Mouse (Mus musculus): ENCODE measurements around the gene Hsd11b2. TPM values are rescaled to one million over a fixed set of nuclear protein-coding genes. Genes with fewer than 3 reads are reported as not detected.

Hsd11b2 gene
- 11.6 and 16.9 TPM in 2 replicates for polyA plus RNA-seq (2015; fragmentation: Nextera tagmentation; extraction: Ambion mirVana)

DNA sequence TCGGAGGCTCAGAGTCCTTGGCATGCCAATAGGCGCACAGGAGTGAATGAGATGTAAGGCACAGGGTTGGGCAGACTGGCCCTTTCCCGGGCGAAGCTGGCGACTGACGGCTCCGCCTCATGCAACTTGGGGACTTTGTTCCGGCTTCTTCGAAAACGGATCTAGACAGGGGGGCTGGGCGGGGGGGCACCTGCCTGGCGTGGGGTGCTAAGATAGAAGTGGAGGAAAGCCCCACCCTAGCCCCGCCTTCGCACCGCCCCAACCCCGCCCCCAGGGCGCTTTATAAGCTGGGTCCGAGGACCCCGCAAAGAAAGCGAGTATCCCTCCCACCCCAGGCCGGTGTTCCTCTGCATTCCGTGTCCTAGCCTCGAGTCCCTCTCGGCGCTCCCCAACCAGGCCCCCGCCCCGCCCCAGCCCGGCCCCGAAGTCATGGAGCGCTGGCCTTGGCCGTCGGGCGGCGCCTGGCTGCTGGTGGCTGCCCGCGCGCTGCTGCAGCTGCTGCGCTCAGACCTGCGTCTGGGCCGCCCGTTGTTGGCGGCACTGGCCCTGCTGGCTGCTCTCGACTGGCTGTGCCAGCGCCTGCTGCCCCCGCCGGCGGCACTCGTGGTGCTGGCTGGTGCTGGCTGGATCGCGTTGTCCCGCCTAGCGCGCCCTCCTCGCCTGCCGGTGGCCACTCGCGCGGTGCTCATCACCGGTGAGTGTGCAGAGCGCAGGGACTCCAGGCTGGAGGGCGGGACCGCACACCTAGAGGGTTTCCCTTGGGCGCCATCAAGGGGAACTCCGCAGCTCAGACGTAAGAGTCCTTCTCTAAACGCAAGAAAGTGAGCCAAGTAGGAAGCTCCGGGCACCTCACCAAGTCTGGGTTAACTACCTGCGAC is at the start of gene Hsd11b2:
TSS of gene Hsd11b2 (plus strand) at position 320 of the 878 bp plus-strand sequence.
- WGBS: under 1% methylated on average over 67 of the region's 68 CpGs
- peak within 1 kb of the TSS; percentile 71 for H3K27ac ChIP-seq
- no peaks in the 10 kb centered on the region for H3K9me3 ChIP-seq
- ATAC-seq: peak; percentile 67
- peaks cover 26% of the 10 kb centered on the region for H3K27me3 ChIP-seq
- H3K36me3 ChIP-seq: peaks cover 18% of the 10 kb centered on the region
- peak within 1 kb of the TSS; percentile 61 for H3K4me3 ChIP-seq (replicated peaks)
- H3K9ac ChIP-seq (replicated peaks): peak within 1 kb of the TSS; percentile 82
- H3K4me1 ChIP-seq (replicated peaks): peaks cover 61% of the 10 kb centered on the region
- peak within 1 kb of the TSS; percentile 94 for H3K4me2 ChIP-seq (replicated peaks)

DNA sequence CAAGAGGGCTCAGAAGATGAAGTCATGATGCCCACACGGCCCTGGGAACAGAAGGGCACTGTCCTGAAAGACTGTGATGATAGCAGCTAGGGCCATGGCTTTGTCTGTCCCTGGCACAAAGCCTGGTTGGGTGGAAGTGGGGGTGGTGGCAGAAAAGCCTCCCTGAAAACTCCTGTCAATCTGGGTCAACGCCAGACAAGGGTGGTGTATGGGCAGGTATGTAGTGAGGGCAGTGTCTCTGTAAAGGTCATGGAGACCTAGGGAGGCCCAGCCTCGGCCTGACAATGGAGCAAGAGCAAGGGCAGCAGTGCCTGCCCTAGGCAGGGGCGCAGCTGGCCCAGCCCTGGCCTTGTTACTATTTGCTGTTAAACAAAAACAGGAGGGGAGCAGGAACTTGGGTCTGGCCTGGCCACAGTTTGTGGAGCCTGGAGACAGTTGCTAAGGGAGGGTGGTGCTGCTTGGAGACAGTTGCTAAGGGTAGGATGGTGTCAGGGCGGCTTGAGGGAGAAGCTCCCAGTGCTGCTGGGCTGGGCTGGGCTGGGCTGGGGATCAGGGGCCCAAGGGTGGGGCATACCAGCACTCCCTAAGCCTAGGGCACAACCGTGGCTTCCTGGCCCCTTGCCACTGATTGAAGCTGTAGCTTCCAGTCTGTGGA is 49.4 kb upstream of the Hsd11b2 start:
- H3K4me1 ChIP-seq (replicated peaks): peaks cover 69% of the 10 kb centered on the region
- peak overlapping the region; percentile 42; the same call in 1 of the 2 replicates for H3K9ac ChIP-seq (replicated peaks)
- 22% methylated on average over 6 of the region's 6 CpGs for WGBS

DNA sequence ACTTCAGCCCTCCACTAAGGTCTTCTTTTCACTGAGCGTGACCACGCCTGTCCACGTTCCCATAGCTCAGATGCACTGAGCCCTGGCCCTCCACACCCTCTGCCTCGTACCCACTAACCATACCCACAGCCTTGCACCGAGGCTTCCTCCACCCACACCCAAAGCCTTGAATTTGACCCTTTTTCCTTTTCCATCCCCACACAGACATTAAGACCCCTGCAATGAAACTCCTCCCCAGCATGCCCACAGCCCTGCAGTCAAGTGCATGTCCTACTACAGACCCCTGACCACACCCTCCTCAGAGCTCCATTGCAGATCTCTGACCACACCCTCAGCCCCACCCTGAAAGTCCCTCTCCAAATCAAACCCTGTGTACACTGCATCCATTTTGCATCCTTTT is 48.7 kb upstream of the Hsd11b2 start:
- 79% methylated on average over 5 of the region's 5 CpGs for WGBS
- H3K4me1 ChIP-seq (replicated peaks): peaks cover 69% of the 10 kb centered on the region
- no peak for ATAC-seq
- peak overlapping the region; percentile 74 for H3K4me2 ChIP-seq (replicated peaks)
- H3K27ac ChIP-seq: peak overlapping the region; percentile 80
- H3K27me3 ChIP-seq: peaks cover 10% of the 10 kb centered on the region
- no peak overlapping the region for H3K9ac ChIP-seq (replicated peaks)
- peaks cover 21% of the 10 kb centered on the region for H3K36me3 ChIP-seq
- H3K9me3 ChIP-seq: no peaks in the 10 kb centered on the region
- peak overlapping the region; percentile 49 for H3K4me3 ChIP-seq (replicated peaks)

More for the DNA sequence above, 49.4 kb upstream of the Hsd11b2 start:
- Histone ChIP-seq H3K36me3 (peaks cover 21% of the 10 kb centered on the region), H3K9me3 (no peaks in the 10 kb centered on the region), H3K4me2 (replicated peaks) (peak overlapping the region; percentile 74), H3K4me3 (replicated peaks) (peak overlapping the region; percentile 49), H3K27me3 (peaks cover 10% of the 10 kb centered on the region), H3K27ac (peak overlapping the region; percentile 80)
- ATAC-seq: peak; percentile 49

DNA sequence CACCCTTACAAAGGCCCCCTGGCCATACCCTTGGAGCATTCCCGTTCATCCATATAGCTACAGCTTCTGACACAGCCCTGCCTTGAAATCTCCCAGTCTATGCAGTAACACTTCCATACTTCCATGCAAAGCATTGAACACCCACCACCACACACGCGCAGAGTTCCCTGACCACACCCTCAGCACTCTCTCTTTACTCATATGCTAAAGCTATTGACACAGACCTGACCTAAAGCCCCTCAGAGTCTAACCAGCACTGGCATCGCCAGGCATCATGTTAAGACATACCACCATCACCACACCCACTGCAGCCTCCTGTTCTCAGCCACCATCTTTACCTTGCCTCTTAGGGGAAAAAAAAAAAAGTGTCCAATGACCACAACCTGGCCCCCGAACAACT is 48.3 kb upstream of the Hsd11b2 start:
- H3K4me1 ChIP-seq (replicated peaks): peaks cover 74% of the 10 kb centered on the region

DNA sequence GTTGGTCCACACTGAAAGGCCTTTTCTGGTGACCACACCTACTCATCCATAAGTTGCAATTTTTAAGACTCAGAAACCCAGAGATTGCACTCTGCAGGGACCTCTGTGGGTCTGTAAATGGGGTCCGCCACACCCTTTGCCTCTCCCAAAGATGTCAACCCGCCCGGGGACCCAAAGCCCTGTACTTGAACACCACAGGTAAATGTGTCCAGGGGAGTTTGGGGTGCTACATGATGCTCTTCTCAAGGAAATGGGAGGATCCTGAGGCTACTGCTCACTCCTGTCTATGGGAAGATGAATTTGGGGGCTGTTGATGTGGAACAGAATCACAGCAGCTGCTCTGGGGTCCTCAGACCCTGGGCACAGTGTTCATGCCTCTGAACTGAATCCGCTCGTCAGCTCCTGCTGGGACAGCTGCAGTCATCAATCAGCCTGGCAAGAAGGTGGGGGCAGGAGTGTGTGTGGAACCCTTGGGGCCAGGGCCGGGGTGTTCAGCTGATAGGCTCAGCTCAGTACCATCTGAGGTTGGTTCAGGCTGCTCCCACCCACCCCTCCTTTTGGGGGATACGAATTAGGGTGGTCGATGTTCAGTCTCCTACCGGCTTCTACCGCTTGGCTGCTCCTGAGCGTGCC is 47.8 kb upstream of the Hsd11b2 start:
- WGBS: 20% methylated on average over 11 of the region's 11 CpGs
- peak overlapping the region; percentile 74 for H3K4me2 ChIP-seq (replicated peaks)
- H3K9me3 ChIP-seq: no peaks in the 10 kb centered on the region
- peaks cover 10% of the 10 kb centered on the region for H3K27me3 ChIP-seq
- H3K4me1 ChIP-seq (replicated peaks): peaks cover 79% of the 10 kb centered on the region
- H3K27ac ChIP-seq: peak overlapping the region; percentile 80
- peaks cover 21% of the 10 kb centered on the region for H3K36me3 ChIP-seq
- ATAC-seq: no peak
- H3K4me3 ChIP-seq (replicated peaks): peak overlapping the region; percentile 49
- peak overlapping the region; percentile 72 for H3K9ac ChIP-seq (replicated peaks)

More for the DNA sequence above, 48.3 kb upstream of the Hsd11b2 start:
- ATAC-seq: no peak
- 80% methylated on average over 5 of the region's 5 CpGs for WGBS
- Histone ChIP-seq H3K27ac (peak overlapping the region; percentile 80), H3K9ac (replicated peaks) (peak overlapping the region; percentile 72), H3K36me3 (peaks cover 21% of the 10 kb centered on the region), H3K4me3 (replicated peaks) (peak overlapping the region; percentile 49), H3K27me3 (peaks cover 10% of the 10 kb centered on the region), H3K4me2 (replicated peaks) (peak overlapping the region; percentile 74), H3K9me3 (no peaks in the 10 kb centered on the region)

DNA sequence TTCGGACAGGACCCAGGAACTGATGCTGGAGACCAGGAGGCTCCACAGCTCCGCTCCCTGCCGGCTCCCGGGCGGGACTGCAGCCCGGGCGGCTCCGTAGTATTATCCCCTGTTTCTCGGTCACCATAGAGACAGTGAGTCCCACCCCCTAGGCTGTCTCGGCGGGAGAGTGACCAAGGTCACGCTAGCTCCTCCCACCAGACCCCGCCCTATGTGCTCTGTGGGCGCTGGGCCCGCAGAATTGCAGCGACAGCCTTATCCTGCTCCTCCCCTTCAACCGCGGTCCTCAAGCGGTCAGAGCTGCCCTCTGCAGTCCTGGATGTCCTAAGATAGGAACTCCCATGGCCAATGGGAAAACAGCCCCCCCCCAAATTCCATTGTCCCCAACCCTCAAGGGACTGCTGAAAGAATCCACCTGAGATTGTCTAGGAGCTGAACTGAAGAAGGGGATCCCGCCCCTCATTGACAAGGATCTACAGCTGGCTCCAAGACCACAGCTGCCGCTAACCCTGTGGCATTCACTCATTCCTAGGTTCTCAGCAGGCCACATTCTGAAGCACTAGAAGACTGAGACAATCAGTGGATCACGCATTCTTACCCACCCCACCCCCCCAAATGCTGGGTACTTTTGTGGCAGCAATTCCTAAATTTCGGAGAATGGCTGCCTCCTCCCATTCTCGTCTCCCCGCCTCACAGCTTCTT is 47.1 kb upstream of the Hsd11b2 start, which contains the start of gene Tppp3:
TSS of gene Tppp3 (minus strand) at position 213 of the 702 bp plus-strand sequence.
- WGBS: 4% methylated on average over 25 of the region's 25 CpGs
- peaks cover 80% of the 10 kb centered on the region for H3K4me1 ChIP-seq (replicated peaks)
- H3K4me3 ChIP-seq (replicated peaks): peak within 1 kb of the TSS; percentile 49

DNA sequence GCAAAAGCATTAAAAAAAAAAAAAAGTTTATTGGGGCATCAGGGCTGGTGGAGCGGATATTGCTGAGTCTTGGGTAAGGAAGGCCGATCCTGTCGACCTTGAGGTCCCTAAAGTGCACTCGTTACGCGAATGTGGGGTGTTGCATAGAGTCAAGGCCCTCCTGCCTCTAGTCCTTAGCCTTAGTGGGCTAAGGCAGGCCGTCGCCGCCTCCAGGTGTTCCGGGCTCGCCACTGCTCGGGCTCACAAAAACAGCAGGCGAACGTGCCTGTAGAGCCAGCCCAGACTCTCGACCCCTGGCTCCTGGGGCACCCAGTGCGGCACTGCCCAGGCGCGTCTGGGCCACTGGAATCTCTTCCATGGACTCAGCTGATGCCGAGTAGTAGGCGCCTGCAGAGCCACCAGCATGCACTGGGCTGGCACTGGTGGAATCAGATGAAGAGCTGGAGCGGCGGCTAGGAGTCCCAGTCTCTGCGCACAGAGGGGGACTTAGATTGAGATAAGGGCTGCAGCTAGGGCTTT is 46.1 kb upstream of the Hsd11b2 start:
- Histone ChIP-seq H3K9ac (replicated peaks) (no peak overlapping the region), H3K9me3 (no peaks in the 10 kb centered on the region), H3K27me3 (peaks cover 14% of the 10 kb centered on the region), H3K27ac (no peak overlapping the region; the same call in 1 of the 2 replicates), H3K4me3 (replicated peaks) (no peak overlapping the region), H3K4me1 (replicated peaks) (peaks cover 76% of the 10 kb centered on the region), H3K4me2 (replicated peaks) (0 out of 2 replicates have a peak overlapping the region, but pooled peaks have one; percentile 12), H3K36me3 (peaks cover 7% of the 10 kb centered on the region)
- WGBS: 23% methylated on average over 23 of the region's 23 CpGs
- no peak for ATAC-seq

More for the DNA sequence above, 47.1 kb upstream of the Hsd11b2 start, which contains the start of gene Tppp3:
- H3K36me3 ChIP-seq: peaks cover 16% of the 10 kb centered on the region
- H3K27me3 ChIP-seq: peaks cover 14% of the 10 kb centered on the region
- H3K4me2 ChIP-seq (replicated peaks): peak within 1 kb of the TSS; percentile 74
- peak; percentile 91 for ATAC-seq
- H3K9ac ChIP-seq (replicated peaks): peak within 1 kb of the TSS; percentile 72
- peak within 1 kb of the TSS; percentile 80 for H3K27ac ChIP-seq
- no peaks in the 10 kb centered on the region for H3K9me3 ChIP-seq

DNA sequence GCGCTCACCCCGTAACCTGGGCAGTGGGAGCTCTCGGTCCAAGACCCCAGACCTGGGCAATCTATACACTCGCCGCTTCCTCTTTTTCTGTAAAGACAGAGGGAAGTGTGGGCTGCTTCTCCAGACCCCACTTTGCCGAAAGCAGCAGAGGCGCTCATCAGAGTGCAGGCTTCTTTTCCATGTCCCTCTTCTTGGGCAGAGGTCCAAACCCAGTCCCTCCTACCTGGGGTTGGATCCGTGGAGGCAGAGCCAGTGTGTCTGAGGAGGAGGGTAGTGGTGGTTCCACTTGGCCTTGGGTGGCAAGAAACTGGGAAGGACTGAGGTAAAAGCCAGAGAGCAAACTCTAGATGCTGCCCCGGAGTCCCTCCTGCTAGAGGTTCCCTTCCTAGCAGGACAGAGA is 45.6 kb upstream of the Hsd11b2 start:
- Histone ChIP-seq H3K9me3 (no peaks in the 10 kb centered on the region), H3K4me2 (replicated peaks) (no peak overlapping the region), H3K4me3 (replicated peaks) (no peak overlapping the region), H3K4me1 (replicated peaks) (peaks cover 73% of the 10 kb centered on the region), H3K27me3 (peaks cover 14% of the 10 kb centered on the region), H3K9ac (replicated peaks) (no peak overlapping the region), H3K36me3 (peaks cover 4% of the 10 kb centered on the region; the same call in 1 of the 2 replicates), H3K27ac (no peak overlapping the region)
- 52% methylated on average over 9 of the region's 9 CpGs for WGBS
- no peak for ATAC-seq

DNA sequence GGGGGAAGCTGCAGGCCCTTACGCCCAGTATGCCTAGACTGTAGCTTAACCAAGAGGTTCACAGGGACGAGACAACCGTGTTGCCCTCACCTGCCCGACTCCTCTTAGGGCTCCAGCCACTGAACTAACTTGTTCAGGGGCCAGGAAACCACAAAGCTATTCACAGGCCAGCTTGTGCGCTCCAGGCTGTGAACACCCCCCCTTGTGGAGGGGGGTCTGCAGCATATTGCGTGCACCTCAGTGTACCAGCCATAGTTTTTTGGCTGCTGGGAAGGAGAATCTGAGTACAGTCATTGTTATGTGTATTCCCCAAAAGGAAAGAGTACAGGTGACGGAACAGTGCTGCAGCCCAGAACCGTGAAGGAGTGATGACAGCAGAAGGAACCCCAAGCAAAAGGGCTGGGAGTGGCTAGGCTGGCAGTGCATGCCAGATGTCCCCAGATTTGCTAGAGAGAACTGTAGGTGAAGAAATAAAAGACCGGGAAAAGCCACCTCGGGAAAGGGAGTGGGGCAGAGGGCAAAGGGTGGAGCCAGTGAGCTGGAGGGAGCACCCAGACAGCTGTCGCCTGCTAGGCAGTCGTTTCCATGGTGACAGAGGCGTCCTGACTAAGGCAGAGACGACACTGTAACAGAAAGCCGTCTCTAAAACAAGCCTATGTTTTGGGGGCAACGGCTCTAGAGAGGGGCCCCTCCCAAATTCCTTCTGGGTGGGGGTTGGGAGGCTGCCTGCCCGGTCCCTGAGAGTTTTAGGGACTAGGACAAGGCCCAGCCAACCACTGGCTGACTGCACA is 44.5 kb upstream of the Hsd11b2 start:
- 29% methylated on average over 17 of the region's 17 CpGs for WGBS
- H3K4me3 ChIP-seq (replicated peaks): 0 out of 2 replicates have a peak overlapping the region, but pooled peaks have one; percentile 4
- peak overlapping the region; percentile 55 for H3K9ac ChIP-seq (replicated peaks)
- peaks cover 70% of the 10 kb centered on the region for H3K4me1 ChIP-seq (replicated peaks)
- H3K36me3 ChIP-seq: peaks cover 8% of the 10 kb centered on the region; the same call in 1 of the 2 replicates
- H3K4me2 ChIP-seq (replicated peaks): peak overlapping the region; percentile 19
- H3K9me3 ChIP-seq: no peaks in the 10 kb centered on the region
- ATAC-seq: no peak
- H3K27ac ChIP-seq: peak overlapping the region; percentile 59
- H3K27me3 ChIP-seq: peaks cover 14% of the 10 kb centered on the region

DNA sequence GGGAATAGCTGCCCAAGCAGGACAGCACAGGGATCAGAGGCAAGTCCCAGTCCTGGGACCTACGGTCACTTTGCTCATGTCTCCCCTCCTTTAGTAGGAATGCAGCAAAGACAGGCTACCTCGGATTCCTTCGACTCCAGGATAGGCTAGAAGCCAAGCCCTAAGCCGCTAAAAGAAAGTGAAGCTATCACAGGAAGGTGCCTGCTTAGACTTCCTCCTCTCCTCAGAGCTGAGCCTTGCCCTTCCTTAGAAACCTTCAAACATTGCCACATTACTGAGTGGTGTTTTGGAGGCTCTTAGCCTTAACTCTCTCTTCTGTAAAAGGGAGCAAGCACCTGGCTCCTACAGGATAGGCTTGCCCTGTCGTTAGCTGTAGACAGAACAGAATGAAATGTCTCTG is 43.9 kb upstream of the Hsd11b2 start:
- H3K4me1 ChIP-seq (replicated peaks): peaks cover 64% of the 10 kb centered on the region
- peak overlapping the region; percentile 19; the same call in 1 of the 2 replicates for H3K4me2 ChIP-seq (replicated peaks)
- peaks cover 8% of the 10 kb centered on the region; the same call in 1 of the 2 replicates for H3K36me3 ChIP-seq
- no peak for ATAC-seq
- WGBS: 52% methylated on average over 5 of the region's 5 CpGs
- peak overlapping the region; percentile 42; the same call in 1 of the 2 replicates for H3K27ac ChIP-seq
- no peaks in the 10 kb centered on the region for H3K9me3 ChIP-seq
- 0 out of 2 replicates have a peak overlapping the region, but pooled peaks have one; percentile 4 for H3K4me3 ChIP-seq (replicated peaks)
- peak overlapping the region; percentile 55 for H3K9ac ChIP-seq (replicated peaks)
- peaks cover 14% of the 10 kb centered on the region for H3K27me3 ChIP-seq

Data from midbrain, embryonic 13.5 days (tissue).